Mouse (Mus musculus) heart, postnatal 36 days (tissue): ENCODE results near the gene Gmeb1. TPM values are rescaled to one million over a fixed set of nuclear protein-coding genes. Genes with fewer than 3 reads are reported as not detected.
"Not testable (repeated sequence)": the region's sequence is repeated elsewhere in the genome, so short reads cannot be mapped to it uniquely, and the experiment has no call there.

Experiments used
- DNase-seq, 2 experiments: peaks; one replicate each; pipeline ENCODE4 v3.0.0; 2021 to 2022
- intact Hi-C: fragments of 180-260 bp; cut with DNase I; formaldehyde crosslinking; loops from one replicate; pipeline ENCODE4 v1.15.1; 2025
- total RNA-seq, 2 experiments: library from RNA; stranded (reverse); gene quantifications; 2 replicates each; pipeline ENCODE4 v1.2.3; 2021

Gene Gmeb1
- total RNA-seq, result 1 to 10 TPM; 8.8 to 9.6 TPM

DNA sequence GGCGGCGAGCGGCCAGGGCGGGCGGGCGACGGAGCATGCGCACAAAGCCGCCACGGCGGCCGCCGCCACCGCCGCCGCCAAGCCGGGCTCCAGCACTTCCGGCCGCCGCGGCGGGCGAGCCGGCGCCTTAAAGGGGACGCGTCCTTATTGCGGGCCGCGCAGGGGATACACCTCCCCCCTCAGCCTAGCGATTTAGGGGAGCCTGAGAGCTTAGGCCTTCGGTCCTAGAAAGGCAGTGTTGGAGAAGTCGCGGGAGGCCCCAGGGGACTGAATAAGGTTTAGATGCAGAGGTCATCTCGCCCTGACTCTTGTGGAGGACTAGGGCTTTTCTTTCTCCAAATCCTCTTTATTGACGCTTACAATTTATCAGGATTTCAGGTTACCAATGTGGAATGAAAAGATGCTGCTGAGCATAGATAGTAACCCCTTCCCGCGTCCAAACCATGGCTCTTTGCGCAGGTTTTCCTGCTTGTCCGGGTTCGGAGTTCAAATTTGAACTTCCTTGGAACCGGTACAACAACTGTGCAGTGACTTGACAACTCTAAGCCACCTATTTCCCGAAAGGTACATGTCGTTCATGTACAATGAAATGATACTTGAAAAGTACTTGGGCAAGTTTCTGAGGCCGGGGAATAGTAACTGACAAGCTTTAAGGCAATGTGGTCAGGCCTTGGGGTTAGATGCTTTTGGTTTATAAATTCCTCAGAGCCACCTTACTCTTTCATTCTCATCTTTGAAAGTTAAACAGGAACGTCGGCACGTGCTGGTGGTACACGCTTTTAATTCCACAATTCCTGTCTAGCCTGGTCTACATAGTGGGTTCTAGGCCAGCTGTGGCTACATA, at the start of gene Gmeb1:
Gene Gmeb1, minus strand, starts transcription at position 89 of the 844 bp plus-strand sequence.
- intact Hi-C loops, result loop anchor here (10.0 kb wide), 1 partner anchor 177 kb away; no protein-coding TSS in a partner anchor
- DNase-seq, result peak; percentile 83 to 84

DNA sequence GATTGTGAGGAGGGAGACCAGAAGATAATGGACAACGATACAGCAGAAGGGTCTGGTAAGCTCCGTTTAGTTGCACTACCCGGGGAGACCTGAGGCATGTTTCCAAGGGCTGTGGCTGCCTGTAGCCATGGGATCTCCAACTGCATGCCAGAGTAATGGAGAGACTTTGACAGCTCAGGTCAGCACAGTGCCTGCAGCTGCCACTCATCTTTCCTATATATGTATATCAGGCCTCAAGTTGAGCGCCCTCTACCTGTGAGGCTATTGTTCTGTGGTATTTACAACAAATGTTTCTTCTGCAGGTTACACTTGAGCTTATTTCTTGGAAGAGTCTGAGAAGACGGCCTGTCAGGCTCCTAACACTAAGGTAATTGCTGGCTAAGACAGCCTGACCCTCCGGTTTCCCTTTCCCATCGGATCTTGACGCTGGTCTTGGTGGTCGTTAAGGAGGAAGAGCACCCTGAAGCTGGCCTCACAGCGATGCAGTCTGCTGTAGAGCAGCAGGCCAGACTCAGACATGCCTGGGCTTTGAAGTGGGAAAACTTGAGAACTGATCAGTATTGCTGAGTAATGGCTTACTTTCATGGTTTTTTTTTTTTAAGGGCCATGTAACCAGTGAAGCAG, 48.6 kb upstream of the Gmeb1 start:
- intact Hi-C loops, result loop anchor here (2.0 kb wide), 2 partner anchors 19 to 35 kb away; partner anchors contain the start of genes Taf12 and Trnau1ap
- peak; percentile 28 to 32 for DNase-seq

DNA sequence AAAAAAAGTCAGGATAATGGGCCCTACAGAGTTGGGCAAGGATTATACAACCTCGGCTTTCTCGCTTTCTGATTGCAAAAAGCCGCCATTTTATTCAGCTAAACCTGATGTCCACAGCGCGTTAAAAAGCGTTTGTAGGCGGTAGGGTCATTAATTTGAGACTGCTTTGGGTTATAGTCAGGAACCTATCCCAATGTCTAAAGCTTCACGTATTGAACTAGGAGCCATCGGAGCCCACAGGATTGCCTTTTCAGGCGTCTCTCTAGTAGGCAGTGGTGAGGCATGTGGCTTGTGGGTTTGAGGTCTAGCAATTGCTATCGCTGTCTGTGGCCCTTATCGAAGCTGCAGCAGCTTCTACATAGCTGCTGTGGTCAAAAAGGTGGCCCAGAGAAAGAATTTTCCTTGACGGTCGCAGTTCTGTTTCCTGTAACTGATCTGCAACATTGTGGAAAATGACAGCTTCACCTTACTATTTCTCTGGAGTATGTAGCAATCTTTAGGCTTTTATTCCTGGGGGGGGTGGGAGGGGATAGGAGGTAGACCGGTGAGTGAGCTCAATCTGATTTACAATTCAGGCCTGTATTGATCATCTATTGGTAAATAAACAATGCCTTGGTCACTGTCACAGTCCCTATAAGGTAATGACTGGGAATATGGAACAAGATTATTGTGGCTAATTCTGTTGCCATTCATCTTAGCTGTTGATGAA, 47.9 kb upstream of the Gmeb1 start:
- DNase-seq, result peak in 1 of 2 experiments; percentile 21
- intact Hi-C loops, result loop anchor here (2.0 kb wide), 2 partner anchors 20 to 34 kb away; partner anchors contain the start of genes Taf12 and Trnau1ap

DNA sequence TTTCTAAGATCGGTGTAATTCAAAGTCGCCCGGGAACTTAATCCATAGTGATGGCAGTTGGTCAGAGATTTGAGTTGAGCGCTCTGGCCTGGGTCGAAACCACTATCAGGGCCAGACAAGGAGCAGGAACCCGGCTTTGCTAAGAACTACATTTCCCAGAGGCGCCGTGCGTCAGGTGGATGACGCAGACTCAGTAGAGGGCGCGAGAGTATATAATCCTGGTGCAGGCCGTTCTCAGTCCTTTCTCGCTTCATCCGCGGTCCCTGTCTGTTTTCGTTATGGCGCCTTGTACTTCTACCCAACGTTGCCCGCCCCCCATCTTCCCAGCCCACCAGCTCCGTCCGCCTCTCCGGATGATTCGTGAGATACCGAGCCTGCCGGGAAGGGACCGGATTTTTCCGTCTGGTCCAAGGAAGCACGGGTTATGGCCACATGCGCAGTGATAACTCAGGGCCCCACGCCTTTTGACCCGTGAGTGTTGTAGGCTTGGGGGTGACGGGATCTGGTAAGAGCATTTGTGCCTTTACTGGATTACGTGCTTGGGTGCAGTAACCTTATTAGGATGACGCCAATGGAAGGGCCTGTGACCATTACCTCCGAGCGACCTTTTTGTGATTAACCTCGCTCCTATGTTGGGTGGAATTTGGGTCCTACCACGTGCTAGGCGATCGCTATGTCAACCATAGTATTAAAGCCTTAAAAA, 47.2 kb upstream of the Gmeb1 start:
- peak; percentile 90 to 91 for DNase-seq
- intact Hi-C loops, result loop anchor here (2.0 kb wide), 2 partner anchors 20 to 34 kb away; partner anchors contain the start of genes Taf12 and Trnau1ap

DNA sequence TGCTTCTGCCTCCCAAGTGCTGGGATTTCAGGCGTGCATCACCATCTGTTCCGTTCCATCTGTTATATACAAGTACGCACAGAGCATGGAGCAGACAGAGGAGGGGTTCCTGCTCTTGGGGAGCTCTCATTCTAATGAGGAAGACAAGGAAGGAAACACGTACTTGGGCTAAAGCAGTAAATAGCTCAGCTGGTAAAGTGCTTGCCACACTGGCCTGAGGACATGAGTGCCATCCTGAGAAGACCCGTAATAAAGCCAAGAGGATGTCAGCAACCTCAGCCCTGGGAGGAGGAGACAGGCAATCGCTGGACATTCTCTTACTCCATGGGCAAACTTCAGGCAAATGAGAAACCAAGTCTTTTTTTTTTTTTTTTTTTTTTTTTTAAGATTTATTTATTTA, 44.6 kb upstream of the Gmeb1 start:
- intact Hi-C loops, result no loop called here
- DNase-seq, result no peak

DNA sequence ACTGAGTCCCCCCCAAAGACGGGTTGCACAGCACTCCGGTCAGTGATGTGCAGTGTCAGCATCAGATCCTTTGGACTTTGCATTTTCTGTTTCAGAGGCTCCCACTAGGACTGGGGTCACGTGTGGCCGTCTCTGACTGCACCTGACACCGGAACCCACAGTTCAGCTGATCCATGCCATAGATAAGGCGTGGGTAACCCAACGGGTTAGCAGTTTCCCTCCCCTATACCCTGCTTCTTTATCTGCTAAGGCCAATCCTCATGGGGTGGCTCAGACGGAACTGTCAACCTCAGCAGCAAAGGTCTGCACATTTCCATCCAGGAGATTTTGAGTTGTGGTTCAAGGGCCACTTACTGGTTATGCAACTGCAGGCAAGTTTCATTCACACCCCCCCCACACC, 43.9 kb upstream of the Gmeb1 start:
- no peak for DNase-seq
- intact Hi-C loops, result no loop called here

DNA sequence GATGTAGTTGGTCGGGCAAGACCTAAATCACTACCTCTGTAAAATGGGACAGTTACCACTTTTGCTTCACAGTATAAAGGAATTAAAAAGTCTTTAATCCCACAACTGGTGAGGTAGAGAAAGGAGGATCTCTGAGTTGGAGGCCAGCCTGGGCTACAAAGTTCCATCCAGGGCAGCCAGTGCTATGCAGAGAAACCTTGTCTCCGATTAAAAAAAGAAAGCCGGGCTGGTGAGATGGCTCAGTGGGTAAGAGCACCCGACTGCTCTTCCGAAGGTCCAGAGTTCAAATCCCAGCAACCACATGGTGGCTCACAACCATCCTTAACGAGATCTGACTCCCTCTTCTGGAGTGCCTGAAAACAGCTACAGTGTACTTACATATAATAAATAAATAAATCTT, 42.1 kb upstream of the Gmeb1 start:
- DNase-seq, intact Hi-C loops: not testable (repeated sequence)

DNA sequence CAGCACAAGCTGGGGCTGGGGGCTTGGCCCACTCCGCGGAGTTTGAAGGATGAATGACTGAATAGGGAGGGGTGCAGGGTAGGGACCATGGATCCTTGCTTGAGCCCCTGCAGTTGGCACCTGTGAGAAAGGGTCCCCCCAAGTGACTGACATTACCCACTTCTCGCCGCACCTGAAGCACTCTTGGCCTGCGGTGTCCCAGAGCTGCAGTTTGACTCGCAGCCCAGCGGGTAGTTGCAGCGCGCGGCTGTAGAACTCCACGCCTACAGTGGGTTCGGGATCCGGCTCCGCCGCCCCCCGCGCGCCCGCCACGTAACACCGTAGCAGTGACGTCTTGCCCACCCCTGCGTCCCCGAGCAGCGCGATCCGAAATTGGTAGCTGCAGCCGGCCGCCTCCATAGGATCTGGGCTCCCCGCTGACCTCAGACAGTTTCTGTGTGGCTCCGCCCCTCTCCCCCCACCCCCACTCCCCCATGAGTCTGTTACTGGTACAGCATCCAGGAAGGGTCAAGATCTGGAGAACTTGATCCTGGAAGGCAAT, 41.6 kb upstream of the Gmeb1 start, which contains the start of gene Rab42:
Gene Rab42, minus strand, starts transcription at position 447 of the 541 bp plus-strand sequence.
- DNase-seq, result peak; percentile 58 to 62
- intact Hi-C loops, result no loop called here

DNA sequence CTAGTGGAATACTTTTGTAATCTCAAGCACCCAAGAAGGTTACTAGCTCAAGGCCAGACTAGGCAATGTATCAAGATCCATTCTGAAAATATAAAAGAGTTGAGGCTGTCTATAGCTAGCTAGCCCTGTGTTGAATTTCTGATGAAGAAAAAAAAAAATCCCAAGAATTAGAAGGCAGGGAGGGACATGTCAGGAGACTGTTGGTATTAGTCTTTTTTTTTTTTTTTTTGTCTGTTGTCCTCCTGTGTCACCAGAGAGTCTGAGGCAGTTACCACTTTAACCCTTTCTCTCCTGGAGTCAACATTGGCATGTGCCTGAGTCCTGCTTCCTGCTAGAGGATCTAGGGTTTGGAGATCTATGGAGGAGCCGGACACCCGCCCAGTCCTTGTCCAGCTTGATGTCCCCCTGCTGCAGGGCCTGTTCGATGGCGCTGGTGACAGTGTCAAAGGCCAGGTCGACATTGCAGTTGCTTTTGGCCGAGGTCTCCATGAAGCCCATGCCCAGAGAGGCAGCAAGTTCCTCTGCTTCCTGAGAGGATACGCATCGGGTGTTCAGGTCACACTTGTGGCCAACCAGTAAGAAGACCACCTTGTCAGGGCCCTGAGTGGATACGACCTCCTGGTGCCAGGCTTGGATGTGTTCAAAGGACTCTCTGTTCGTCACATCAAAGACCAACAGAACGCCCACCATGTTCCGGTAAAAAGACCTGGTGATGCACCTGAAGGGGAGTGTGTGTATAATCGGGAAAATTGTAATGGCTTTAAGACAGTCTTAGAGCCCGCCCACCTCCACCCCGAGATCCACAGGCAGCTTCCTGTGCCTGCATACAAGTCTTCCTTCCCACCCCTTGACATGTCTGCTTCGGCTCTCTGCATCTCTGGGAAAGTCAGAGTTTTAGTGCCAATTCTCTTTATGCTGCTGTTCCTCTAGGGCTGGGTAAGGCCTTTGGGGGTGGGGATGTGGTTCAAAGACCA, 40.9 kb upstream of the Gmeb1 start:
- intact Hi-C loops, result no loop called here
- DNase-seq, result no peak

DNA sequence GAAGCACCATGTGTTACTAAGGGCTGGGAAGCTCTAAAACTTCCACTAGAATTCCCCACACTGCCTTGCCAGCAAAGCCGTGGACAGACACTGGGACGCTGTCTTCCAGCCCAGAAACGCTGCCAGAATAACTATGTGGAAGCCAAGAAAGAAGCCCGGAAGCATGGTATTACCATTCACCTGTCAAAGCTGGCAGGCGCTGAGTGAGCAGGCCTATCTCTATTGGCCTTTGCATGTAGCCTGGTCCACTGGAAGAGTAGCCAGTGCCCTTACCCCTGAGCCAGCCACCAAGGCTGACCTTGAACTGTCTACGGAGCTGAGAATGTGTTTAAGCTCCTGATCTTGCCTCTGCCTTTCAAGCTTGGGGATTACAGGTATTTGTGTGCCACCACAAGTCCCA, 40.1 kb upstream of the Gmeb1 start:
- peak; percentile 30 to 31 for DNase-seq
- intact Hi-C loops, result no loop called here

DNA sequence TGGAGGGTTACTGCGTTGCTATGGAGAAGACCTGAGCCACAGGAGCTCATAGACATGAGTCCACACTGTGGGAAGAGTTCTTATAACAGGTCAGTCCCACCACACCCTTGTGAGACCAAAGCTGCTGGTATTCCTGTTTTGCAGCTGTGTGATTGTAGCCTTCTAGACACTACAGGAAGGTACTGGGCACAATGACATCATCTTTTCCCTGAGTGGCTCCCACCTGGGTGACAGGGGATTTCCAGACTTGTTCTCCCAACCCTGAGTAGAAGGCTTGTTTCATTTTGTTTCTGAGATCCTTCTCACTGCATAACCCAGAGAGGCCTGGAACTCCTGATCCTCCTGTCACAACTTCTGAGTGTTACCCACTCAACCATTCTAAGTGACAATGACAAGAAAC, 38.4 kb upstream of the Gmeb1 start:
- intact Hi-C loops, result no loop called here

DNA sequence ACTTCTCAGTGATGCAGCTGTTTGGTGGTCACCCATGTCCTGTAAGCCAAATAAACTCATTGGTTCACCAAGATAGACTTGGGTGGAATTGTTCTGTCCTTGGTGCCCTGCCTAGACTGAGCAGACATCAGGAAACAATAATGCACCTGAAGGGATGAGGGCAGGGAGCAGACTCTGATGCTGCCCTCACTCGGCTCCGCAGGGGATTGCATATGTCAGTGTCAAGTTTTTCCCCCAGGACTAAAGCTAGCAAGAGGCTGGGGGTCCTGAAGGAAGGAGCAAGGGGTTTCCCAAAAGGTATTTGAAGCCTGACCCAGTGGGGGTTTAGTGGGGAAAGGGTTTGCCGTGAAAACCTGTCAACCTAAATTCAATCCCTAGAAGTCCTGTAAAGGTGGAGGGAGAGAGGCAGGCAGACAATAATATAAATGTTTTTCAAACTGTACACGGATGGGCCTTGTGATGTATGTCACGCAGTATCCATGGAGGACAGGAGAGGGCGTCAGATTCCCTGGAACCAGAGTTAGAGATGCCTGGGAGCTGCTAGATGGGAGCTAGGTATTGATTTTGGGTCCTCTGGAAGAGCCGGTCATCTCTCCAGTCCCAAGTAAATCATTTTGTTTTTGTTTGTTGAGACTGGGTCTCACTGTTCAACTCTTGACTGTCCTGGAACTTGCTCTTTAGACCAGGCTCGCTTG, 34.4 kb upstream of the Gmeb1 start:
- intact Hi-C loops, result no loop called here
- DNase-seq, result peak in 1 of 2 experiments; percentile 18

More for the DNA sequence above, 38.4 kb upstream of the Gmeb1 start:
- DNase-seq, result no peak

DNA sequence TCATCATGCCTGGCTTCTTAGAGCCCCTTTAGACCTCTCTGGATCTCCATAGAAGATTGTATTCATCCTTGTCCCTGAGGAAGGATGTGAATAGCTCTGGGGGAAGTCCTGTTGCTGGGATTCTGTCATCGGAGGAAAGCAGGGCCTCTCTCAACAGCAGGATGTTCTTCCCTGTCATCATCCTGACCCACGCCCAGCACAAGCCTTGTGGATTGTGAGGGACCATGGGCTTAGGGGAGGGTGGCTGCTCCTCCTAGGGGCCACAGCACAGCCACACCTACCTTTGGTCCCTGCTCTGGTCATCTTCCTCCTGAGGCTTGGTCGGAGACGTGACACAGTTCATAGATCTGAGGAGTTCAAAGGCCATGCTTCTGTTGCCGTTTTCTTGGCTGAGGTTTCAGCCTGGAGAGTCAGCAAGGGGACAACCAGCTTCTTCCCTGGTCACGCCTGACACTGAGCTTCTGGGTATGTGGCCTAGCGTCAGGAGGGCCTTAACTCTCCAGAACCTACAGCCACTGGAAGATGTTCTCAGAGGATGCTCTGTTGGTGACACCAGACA, 32.4 kb upstream of the Gmeb1 start:
- DNase-seq, result no peak
- intact Hi-C loops, result loop anchor here (1.0 to 5.0 kb wide), 3 partner anchors 52 to 219 kb away; partner anchors contain the start of gene Sesn2

DNA sequence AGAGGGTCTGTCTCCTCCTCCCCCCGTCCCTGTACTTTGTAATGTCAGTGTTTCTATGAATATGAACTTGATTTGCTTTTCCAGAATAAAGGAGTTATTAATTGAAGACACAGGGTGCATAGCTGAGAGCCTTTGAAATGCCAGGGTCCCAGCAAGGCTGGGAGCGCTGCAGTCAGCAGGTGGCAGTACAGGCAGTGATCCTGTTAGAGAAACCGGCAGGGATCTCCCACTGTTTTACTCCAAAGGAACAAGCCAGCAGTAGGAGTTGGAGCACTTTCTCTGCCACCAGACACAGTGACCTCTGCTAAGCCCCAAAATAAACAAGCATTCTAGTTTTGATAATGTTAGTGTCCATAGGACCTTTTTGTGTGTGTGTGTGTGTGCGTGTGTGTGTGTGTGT, 31.6 kb upstream of the Gmeb1 start:
- intact Hi-C loops, result loop anchor here (1.0 to 5.0 kb wide), 3 partner anchors 52 to 219 kb away; partner anchors contain the start of gene Sesn2
- peak; percentile 47 to 56 for DNase-seq

DNA sequence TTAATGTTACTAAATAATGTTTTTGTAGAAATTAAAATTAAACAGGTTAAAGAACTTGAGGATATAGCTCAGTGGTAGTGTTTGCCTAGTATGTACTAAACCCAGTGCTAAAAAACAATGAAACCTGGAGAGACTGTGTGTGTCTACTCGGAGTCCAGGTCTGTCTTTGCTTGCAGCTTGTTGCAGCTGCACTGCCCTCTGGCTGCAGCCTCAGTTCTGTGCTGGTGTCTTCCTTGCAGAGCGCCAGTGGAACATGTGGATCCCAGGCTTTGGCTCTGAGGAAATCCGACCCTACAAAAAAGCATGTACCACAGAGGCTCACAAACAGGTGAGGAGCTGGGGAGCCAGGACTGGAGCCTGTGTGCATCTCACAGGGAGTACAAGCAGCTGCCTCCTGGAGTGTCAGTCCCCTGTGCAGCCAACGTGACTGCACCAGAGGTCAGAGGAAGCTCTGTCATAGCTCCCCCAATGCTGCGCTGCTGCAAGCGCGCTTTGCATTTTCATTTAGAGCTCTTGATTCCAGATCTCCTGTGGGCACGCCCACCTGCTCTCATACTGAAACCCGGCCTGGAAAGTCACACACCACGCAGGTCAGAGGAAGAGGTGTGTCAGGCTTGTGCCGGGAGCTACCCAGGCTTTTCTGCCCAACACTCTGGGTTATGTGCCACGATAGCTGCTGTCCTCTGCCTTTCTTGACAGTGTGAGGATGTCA, 30.4 kb upstream of the Gmeb1 start:
- no peak for DNase-seq
- intact Hi-C loops, result loop anchor here (2.0 to 5.0 kb wide), 2 partner anchors 119 to 221 kb away; partner anchors contain the start of gene Sesn2

DNA sequence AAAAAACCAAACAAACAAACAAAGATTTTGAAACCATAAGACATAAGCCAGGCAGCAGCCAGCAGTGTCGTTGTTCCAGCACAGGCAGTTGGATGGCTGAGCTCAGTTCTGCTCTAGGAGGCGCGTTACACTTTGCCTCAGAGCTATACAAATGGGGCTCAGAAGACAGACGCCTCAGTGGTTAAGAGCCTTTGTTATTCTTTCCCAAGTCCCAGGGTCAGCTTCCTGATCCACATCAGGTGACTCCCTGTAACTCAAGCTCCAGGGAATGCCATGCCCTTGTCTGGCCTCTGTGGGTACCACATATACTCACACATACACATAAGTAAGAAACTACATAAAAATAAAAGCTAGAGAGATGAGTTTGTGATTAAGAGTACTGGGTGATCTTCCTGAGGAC, 29.7 kb upstream of the Gmeb1 start:
- no peak for DNase-seq
- intact Hi-C loops, result loop anchor here (5.0 kb wide), 1 partner anchor 221 kb away; the partner anchor contains the start of gene Sesn2

DNA sequence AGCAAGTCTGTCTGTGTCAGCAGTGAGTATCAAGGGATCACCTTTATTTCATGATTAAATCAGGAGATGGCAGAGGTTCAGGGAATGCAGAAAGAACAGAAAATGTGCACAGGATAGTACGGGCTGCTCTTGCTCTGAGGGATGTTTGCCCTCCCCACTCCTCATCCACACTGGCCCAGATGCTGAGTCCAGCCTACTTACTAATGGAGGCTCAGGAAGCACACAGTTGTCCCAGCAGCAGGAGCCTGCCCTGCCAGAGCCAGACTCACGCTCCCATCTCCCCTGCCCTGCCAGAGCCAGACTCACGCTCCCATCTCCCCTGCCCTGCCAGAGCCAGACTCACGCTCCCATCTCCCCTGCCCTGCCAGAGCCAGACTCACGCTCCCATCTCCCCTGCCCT, 27.4 kb upstream of the Gmeb1 start:
- DNase-seq, intact Hi-C loops: not testable (repeated sequence)
